Mouse (Mus musculus) urinary bladder, postnatal 36 days (tissue): ENCODE data around the gene Relch.
"Not testable (repeated sequence)": the region's sequence is repeated elsewhere in the genome, so short reads cannot be mapped to it uniquely, and the experiment has no call there.

Experiments used
- DNase-seq, 2 experiments: peaks; one replicate each; pipeline ENCODE4 v3.0.0; 2022; ENCODE audit warnings: low spot score in 2 of 2, mixed read lengths in 1 of 2

Gene Relch

DNA sequence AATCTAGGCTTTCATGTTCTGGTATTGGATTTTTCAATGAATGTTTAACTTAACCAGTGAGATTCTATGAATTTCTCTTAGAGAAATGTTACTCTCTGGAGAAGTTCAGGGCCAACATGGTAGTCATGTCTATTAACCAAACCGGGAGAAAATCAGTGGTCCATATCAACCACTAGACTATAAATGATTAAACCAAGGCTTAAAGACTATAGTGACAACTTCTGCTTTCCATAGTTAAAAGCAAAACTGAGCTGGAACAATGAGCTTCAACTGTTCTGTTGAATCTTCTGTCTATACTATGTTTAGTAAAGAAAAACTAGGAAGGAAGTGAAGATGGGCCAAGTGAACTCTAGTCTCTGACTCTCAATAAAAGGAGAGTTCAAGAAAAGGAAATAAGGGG lies 82.8 kb downstream of the Relch start:
- no peak for DNase-seq

DNA sequence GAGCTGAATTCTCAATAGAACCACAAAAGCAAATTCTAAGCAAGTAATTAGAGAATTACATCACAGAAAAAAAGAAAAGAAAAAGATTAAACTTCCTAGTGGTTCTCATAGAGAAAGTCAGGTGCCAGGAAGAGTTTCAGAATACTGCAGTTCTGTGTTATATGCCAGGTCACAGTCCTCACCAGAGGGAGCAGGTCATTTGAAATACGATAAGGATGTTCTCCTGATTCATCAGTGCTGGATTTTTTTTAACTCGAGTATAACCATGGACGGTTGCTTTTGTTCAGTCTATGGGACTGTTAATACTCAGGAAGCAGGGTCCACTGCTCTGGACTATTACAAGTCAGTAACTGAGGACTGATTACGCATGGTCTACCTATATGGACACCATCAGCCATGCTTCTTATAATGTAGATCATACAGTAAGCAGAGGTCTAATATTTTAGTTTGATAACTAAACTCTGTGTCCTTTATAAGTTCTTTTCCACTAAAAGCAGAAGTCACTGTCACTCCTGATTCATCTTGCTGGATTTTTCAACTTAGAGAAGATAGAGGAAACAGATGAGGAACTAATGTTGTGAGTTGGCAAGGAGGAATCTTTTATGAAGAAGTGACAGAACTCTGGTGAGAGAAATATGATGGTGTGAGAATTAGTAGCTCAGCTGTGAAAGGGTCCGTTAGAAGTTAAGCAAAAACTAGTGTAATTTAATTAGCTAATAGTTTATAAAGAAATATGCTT lies 83.4 kb downstream of the Relch start:
- DNase-seq: no peak

DNA sequence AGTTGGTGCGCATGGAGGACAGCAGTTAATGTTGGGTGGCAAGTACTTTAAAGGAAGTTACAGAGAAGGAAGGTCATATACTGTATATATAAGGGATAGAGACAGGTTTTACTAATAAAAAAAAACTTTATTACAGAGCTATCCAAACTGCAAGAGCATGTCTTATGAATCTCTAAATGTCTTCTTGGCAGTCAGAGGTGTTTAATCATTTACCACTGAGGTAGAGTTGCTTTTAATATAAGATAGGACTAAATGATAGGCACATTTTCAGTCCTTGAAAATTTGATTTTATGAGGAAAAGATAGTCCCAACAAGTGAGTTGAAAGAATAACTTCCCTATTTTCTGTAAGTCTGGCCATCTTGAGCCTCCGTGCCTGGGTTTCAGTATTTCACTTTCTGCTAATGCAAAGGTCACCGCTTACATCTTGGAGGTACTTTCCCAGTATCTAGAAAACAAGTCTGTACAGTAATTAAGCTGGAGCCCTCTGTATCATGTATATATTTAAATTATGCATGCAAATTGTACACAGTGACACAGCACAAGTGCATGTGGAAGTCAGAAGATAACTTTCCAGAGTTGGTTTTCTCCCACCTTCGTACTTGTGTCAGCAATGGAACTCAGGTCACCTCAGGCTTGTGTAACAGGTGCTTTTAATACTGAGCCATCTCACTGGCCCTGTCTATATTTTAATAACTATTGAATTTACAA lies 84.6 kb downstream of the Relch start:
- no peak for DNase-seq

DNA sequence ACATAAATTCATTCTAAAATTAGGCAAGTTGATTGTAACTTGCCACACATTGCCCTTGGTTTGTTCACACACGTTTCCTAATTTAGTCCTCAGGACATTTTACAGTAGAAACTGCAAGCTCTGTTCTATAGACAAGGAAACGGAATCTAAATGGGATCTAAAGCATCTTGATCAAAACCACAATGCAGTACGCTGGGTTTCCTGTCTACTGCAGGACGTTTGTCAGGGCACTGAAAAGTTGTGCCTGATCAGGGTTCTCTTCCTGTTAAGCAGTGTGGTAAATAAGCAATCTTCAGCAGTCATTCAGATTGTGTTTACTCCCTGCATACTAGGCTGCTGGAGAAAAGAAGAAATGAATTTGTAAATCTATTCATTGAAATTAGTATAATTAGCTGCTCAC lies 88.5 kb downstream of the Relch start:
- no peak for DNase-seq

DNA sequence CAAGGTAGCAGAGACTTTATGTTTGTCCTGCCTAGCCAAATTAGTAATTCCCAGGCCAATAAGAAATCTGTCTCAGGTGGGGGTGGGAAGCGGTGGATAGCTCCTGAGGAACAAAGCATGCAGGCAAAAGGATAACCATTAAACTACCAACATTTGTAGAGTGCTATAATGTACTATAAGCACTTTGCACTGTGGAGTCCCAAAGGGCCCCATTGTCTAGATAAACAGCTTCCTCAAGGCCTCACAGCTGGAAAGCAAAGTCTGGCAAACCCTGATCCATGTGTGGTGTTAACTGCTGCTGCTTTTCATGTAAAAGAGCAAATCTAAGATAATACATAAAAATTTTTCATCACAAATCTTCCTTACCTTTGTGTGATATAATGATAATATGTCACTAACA lies 89.3 kb downstream of the Relch start:
- DNase-seq: no peak

DNA sequence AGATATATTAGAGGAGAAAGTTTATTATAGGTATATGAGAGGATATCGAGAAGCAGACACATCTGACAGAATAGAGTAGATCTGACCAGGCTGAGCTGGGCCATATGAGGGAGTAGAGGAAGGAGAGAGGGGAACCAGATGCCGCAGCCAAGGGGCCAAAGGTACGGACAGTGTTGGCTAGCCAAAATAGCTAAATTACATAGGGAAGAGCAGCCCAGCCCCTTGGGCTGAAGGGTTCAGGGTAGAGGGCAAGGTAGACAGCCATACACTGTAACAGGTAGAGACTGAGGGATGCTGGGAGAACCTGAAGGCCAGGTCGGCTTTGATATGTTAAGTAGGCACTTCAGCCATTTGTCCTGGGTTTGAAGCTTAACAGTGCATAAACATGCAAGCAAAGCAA lies 95.1 kb downstream of the Relch start:
- no peak for DNase-seq

DNA sequence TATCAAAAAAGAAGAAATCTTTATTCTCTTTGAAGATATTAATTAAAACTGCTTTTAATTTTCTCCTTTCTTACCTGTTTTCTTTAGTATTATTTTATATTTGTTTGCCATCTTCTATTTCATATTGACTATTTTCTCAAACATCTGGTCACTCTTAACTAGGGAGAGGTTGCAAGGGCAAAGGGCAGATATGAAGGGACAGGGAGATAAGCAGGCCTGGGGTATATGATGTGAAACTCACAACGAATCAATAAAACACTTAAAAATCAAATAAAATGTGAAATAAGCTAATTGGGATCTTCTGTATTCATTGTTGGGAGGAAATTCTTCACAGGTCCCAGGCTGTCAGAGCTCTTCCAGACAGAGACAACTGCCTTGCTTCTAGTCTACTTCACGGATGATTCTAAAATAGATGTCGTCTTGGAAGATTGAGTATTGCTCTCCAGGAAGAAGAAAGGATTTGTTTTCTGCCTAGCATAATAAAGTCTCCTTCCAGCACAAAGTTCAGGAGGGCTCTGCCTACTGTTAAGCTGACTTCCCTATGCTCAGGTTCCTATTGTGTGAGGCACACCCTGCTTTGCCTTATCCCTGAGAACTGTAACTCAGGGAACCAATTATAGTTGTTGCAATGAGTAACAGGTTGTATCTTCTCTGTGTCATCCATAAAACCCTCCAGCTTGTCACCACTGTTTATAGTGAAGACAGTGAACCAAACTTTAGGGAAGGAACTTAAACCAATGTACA lies 95.9 kb downstream of the Relch start:
- DNase-seq: no peak

DNA sequence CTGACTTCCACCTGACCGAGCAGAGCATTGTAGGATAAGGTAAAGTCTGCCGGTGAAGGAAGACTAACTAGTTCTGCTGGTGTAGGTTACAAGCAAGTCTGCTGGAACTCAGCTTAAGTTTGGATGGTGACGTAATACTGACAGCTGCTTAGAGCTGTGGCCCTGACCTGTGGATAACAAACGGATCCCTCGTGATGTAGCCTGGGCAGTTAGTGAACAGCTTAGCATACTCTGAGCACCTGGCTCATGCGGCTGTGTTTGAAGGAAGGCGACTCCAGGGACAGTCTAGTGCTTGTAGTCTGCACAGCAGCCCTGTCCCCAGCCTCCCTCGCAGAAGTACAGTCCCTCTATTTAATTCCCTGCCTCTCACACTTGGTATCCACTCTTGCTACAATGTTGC lies 101.9 kb downstream of the Relch start:
- no peak for DNase-seq

DNA sequence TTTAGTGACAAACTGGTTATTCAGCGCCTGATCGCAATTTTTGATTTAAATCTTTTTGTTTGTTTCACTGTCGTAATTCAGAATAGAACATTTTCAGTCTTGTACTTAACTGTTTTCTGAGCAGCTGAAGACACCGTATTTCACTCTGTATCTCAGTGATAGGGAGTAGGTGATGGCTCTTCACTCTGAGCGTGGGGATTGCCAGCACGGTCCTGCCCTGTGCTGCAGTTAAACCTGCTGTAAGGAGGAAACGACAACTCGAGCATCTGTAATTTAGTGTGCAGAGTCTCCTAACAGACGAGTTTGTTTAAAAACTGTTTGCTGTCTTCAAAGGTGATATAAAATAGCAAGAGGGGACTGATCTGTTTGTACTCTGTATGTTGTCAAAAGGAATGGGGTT lies 102.4 kb downstream of the Relch start:
- DNase-seq: not testable (repeated sequence)

DNA sequence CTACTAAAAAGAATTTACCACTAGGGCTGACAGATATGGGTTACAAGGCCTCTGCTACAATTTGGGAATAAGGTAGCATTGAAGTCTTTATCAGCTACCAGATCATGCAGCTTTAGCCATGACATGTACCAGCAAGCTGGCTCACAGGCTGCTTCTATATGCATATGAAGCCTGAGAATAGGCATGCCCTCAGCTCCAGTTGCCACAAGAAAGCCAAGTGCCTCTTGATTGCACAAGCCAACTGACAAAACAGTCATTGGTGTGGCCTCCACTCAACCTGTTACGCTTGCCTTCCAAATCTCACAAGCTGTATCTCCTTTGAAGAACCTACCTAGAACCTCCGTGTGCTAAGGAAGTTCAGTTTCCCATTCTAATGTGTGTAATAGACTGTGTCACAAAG lies 104.7 kb downstream of the Relch start:
- no peak for DNase-seq

DNA sequence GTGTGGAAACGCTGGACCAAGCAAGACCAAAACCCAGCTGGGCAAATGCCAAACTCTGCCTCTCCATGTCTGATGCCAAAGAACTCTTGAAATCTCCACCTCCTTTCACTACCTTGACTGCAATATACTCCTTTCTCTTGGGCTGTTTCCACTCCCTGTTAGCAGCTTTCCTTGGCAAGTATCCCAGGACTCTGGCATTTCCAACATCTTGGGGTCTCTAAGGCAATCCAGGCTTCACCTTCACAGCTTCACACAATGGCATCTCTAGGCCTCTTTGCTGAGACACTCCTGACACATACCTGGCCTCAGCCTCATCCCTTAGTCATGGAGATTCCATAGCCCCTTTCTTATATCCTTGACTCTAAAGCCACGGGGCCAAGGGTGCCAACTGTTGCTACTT lies 107.0 kb downstream of the Relch start:
- no peak for DNase-seq

DNA sequence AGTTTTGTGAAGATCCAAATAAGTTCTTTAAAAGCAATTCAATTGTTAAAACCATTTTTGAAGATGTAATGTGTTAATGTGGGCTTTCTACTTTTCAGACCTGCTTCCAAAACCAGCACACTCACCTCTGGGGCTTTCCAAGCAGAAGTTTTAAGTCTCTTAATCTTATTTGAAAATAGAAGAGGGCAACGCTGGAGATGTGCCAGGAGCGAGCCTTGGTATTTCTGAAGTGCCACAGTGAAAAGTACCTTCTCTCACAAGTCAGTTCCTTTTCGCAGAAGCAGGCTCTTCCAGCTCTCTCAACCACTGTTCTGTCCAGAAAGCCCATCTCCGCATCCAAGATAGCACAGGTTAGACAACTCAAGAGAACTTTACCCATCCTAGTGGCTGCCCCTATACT lies 112.8 kb downstream of the Relch start:
- no peak for DNase-seq

DNA sequence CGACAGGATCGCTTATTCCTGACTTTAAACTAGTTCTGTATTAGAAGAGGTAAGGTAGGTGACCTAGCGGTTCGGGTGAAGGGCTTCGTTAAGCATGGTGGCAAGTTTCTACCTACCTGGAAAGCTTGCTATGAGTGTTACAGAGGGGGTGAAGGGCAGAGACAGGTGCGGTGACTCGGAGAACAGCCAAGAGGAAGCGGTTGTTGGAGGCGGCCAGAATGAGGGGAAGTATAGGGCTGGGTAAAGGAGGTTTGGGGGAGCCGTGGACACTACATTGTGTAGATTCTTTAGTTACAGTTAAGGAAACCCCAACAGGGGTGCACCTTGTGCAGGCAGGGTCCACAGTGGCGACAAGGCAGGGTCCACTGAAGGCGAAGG lies 116.4 kb downstream of the Relch start:
- DNase-seq: no peak

DNA sequence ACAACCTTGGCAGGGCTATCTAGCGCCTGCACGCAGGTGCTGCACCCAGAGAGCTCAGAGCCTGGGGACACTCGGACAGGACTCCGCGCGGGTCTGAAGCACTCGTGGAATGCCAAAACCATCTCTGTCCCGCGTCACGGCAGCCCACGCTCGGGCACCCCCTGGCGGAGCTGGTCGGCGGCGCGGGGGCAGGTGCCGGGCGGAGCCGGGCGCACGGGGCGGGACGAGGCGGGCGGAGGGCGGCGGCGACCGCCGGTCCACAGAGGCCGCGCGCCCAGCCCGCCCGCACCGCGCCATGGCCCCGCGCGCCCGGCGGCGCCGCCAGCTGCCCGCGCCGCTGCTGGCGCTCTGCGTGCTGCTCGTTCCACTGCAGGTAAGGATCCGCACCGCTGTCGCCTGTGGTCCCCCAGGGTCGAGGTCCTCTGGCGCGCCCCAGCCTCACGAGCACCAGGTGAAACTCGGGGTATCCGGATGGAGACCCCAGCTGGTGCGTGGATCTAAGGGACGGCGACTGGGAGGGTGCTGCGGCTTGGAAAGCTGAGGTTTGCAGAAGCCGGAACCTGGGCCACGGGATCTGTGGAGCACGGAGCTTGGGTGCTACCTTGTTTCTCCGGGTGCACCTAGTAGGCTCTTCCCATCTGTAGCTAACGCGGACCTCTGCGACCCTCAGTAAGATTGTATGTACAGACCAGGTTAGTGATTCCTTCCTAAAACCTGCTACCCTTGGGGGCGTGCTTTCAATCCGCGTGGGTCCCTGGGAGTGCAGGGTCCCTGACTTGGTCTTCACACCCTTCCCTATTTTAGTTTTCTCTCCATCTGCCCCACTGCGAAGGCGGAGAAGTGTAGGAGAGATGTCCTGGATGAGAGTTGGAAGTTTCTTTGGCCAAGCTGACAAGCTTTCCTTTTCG lies 117.0 kb downstream of the Relch start, which contains the start of gene Tnfrsf11a:
TSS of gene Tnfrsf11a (plus strand) at position 262 of the 908 bp plus-strand sequence.
- peak; percentile 49 to 66 for DNase-seq

DNA sequence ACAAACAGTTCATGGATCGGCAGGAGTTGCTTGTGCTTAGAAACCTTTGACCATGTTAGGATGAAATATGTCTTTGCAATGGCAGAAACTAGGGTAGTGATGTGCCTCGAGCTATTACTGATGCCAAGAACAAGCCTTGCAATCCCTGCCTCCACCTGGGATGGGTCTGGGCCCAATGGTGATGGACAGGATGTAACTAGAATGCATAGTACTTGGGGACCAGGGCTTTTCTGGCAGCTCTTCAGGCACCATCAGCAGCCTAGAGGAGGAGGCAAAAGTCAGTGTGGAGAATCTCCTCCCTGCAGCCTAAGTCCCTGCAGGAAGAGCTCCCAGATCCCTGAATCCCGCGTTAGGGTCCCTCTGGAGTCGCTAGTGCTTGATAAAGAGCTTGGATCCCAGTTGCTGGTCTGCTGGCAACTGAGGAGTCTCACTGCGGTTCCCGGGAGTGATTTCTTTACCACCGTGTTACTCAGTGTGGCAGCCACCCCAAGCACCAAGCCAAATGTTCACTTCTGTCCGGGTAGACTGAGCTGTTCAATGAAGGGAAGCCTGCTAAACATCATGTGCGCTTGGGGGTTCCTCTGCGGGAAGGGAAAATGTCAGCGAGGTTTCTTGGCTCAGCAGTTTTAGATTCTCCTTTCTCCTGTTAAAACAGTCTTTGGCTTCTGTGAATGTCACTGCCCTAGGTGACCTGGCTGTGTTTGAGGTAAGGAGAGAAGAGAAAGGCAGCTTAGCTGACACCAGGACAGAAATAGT lies 117.9 kb downstream of the Relch start:
- no peak for DNase-seq

DNA sequence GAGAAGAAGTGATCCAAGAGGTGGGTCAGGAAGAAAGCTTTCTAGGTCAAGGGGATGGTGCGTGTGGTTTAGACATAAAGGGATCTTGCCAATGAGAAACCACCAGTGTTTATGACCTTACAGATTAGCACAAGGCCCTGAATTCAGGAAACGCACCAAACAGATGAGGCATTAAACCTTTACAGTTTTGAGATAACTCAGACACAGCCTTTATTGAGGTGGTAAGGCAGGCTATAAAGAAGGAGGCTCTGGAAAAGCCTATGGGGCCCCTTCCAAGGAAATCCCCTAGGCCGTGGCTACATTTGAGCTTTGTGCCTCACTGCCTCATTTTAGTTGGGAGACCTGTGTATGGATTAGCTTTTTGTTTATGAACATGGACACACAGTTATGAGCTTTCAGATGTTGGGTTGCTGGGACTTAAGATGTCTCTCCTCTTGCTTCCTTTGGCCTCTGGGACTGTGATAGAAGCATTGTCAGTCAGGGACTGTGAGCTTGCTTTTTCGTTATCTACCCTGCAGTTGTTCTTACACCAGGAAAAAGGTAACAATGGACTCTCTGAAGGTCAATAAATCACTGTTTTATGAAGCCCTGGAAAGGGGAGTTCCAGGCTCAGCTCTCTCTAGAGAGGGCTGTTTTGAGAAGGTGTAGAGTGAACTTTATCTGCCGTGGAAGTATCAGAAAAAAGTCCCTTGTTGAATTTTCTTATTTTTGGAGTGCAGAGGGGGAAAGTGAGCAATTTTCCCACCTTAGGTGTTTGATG lies 120.8 kb downstream of the Relch start:
- no peak for DNase-seq

DNA sequence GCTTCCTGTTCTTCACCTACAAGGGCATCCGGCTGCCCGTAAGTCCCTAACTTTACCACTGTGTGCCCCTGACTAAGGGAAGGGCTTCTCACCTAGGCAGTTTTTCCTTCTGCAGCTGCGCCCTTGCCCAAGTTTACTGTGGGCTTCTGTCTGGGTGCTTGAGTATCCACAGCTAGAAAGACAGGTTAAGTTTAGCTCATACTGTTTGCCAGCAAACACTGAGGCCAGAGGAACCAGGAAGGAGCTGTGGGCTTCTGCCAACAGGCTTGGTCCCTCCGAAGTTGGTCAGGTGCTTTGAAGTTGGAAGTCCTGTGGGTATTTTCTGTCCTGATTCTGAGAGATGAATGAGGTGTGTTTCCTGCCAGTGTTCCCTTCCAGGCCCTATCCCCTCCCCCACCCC lies 121.5 kb downstream of the Relch start:
- DNase-seq: no peak

DNA sequence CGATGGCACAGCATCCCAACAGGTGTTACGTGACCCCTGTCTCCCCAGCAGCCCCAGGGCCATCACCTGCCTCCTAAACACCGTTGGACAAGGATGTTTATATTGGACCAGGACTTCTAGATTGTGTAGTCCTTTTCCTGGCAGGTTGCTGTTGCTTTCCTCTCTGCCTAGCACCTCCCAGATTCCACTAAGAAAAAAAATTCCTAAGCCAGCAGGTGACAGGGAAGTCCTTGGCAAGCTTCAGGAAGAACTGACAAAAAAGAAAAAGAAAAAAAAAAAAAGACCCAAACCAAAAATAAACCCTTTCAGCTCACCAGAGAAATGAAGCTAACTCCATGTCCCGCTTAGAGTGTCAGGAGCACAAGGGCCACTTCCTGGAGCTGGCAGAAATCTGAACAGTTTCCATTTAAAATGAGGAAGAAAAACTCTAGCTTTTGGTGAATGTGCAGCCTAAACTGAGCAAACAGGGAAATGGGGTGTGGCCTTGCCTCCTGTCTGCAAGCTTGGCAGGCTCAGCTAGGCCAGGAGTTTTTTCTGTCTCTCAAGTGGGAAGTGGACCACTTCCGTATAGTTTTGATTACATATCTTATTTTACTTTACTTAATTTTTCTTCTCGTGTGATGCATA lies 123.2 kb downstream of the Relch start:
- DNase-seq: peak in 1 of 2 experiments; percentile 17

DNA sequence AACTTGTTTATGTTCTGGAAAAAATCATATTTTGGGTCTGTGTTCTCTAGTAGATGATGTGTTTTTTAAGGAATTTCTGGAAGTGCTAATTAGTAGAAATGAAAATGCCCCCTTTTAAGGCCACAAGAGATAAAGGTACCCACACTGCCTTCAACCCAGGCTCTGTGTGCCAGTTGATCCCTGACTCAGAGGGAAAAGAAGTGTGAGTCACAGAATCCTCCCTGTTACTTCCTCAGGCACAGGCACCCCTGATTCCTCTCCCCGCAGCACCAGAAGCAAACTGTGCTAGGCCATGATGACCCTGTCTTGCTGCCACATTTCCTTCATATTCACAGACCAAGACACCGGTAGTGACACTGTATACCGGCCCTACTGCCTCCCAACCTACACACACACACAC lies 126.4 kb downstream of the Relch start:
- DNase-seq: no peak

DNA sequence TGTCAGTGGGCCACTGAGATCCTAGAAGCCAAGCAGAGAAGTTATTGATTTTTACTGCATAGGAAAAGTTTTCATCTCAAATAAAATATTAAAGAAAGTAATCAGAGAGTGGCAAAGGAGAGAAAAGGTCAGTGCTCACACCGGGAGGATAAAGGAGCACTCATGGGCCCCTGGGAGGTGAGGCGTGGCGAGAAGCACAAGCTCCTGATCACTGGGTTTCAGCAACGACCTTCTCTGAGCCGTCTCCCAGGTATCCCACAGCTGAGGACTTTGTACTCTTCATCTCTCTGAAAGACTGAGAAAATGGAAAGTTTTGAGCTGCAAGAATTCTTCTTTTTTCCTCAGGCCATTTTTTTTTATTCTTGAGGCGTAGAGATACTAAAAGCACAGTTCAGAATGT lies 131.0 kb downstream of the Relch start:
- no peak for DNase-seq
